Mouse (Mus musculus) MEL (cell line): ENCODE data around the gene Smpd3. TPM values are rescaled to one million over a fixed set of nuclear protein-coding genes. Genes with fewer than 3 reads are reported as not detected.

ENCODE experiments used
- DNase-seq: peaks from one replicate; pipeline ENCODE4 v3.0.0; 2011; ENCODE audit warnings: low read depth, low spot score
- H3K27ac ChIP-seq: 2 replicates; pipeline ENCODE4 v1.5.1; 2012; ENCODE audit warnings: low read depth, mild to moderate bottlenecking, control low read depth, low read length, moderate library complexity; ENCODE audit not compliant: control insufficient read depth
- H3K27me3 ChIP-seq, 2 experiments: fragments of 150-350 bp in 1 of 2; sonication (generic) in 1 of 2; 2 replicates each; pipeline ENCODE4 v1.6.1; 2012; ENCODE audit warnings: low read length in 2 of 2, mild to moderate bottlenecking in 2 of 2, improper control_type of control experiment in 1 of 2, moderate library complexity in 1 of 2; ENCODE audit not compliant: insufficient read depth in 2 of 2, control insufficient read depth in 1 of 2
- H3K36me3 ChIP-seq, 2 experiments: 2 replicates each; pipeline ENCODE4 v1.6.1; 2012 to 2014; ENCODE audit warnings: low read length in 2 of 2, improper control_type of control experiment in 1 of 2, inconsistent platforms in 1 of 2, mild to moderate bottlenecking in 1 of 2; ENCODE audit not compliant: insufficient read depth in 2 of 2, control insufficient read depth in 1 of 2
- H3K4me1 ChIP-seq, 2 experiments: fragments of 150-350 bp in 1 of 2; sonication (generic) in 1 of 2; 2 replicates each; pipeline ENCODE4 v1.6.1; 2012; ENCODE audit warnings: low read length in 2 of 2, improper control_type of control experiment in 1 of 2, mild to moderate bottlenecking in 1 of 2; ENCODE audit not compliant: insufficient read depth in 2 of 2, control insufficient read depth in 1 of 2
- H3K4me3 ChIP-seq, 2 experiments: fragments of 150-350 bp in 1 of 2; sonication (generic) in 1 of 2; 2 replicates each; pipeline ENCODE4 v1.5.1; 2012; ENCODE audit warnings: low read depth in 2 of 2, low read length in 2 of 2, mild to moderate bottlenecking in 2 of 2, moderate library complexity in 2 of 2, control low read depth in 1 of 2, improper control_type of control experiment in 1 of 2; ENCODE audit not compliant: control insufficient read depth in 1 of 2, insufficient read depth in 1 of 2
- H3K79me2 ChIP-seq: 2 replicates; pipeline ENCODE4 v1.6.1; 2012; ENCODE audit warnings: mild to moderate bottlenecking, low read length, moderate library complexity; ENCODE audit not compliant: control insufficient read depth, poor library complexity, insufficient read depth
- H3K9ac ChIP-seq: 2 replicates; pipeline ENCODE4 v1.6.1; 2012; ENCODE audit warnings: low read depth, mild to moderate bottlenecking, control low read depth, low read length, moderate library complexity; ENCODE audit not compliant: control insufficient read depth, poor library complexity, severe bottlenecking
- H3K9me3 ChIP-seq: fragments of 150-350 bp; sonication (generic); replicated peaks from 2 replicates; pipeline ENCODE4 v1.6.1; 2012; ENCODE audit warnings: mild to moderate bottlenecking, low read length, improper control_type of control experiment, moderate library complexity; ENCODE audit not compliant: insufficient read depth
- BHLHE40 ChIP-seq: IDR thresholded peaks from 2 replicates; pipeline ENCODE4 v1.6.1; 2012; ENCODE audit warnings: low read depth, mild to moderate bottlenecking, inconsistent platforms, low read length, improper control_type of control experiment, borderline replicate concordance
- EP300 ChIP-seq, 2 experiments: IDR thresholded peaks; 2 replicates each; pipeline ENCODE4 v1.6.1; 2011; ENCODE audit warnings: improper control_type of control experiment in 2 of 2, low read length in 2 of 2, low read depth in 1 of 2, mild to moderate bottlenecking in 1 of 2
- ETS1 ChIP-seq: IDR thresholded peaks from 2 replicates; pipeline ENCODE4 v1.6.1; 2012; ENCODE audit warnings: low read depth, mild to moderate bottlenecking, inconsistent platforms, low read length, improper control_type of control experiment, moderate library complexity
- GABPA ChIP-seq: IDR thresholded peaks from 2 replicates; pipeline ENCODE4 v1.6.1; 2012; ENCODE audit warnings: low read depth, mild to moderate bottlenecking, inconsistent platforms, low read length, improper control_type of control experiment, moderate library complexity
- JUND ChIP-seq: IDR thresholded peaks from 2 replicates; pipeline ENCODE4 v1.6.1; 2011; ENCODE audit warnings: low read depth, mild to moderate bottlenecking, improper control_type of control experiment, low read length
- MAFK ChIP-seq: IDR thresholded peaks from 2 replicates; pipeline ENCODE4 v1.6.1; 2011; ENCODE audit warnings: low read depth, mild to moderate bottlenecking, low read length, improper control_type of control experiment, borderline replicate concordance
- MEF2A ChIP-seq: IDR thresholded peaks from 2 replicates; pipeline ENCODE4 v1.6.1; 2014; ENCODE audit warnings: low read depth, mild to moderate bottlenecking, inconsistent platforms, low read length, improper control_type of control experiment; ENCODE audit not compliant: poor library complexity, insufficient replicate concordance, severe bottlenecking; ENCODE audit errors: extremely low read depth
- MXI1 ChIP-seq: IDR thresholded peaks from 2 replicates; pipeline ENCODE4 v1.6.1; 2011; ENCODE audit warnings: mild to moderate bottlenecking, low read depth, low read length, improper control_type of control experiment
- NELFE ChIP-seq: IDR thresholded peaks from 2 replicates; pipeline ENCODE4 v1.6.1; 2011; ENCODE audit warnings: low read depth, low read length, improper control_type of control experiment
- NRF1 ChIP-seq: IDR thresholded peaks from 2 replicates; pipeline ENCODE4 v1.6.1; 2014; ENCODE audit warnings: low read depth, mild to moderate bottlenecking, inconsistent platforms, low read length, improper control_type of control experiment, moderate library complexity; ENCODE audit not compliant: poor library complexity, insufficient read depth, severe bottlenecking
- POLR2A ChIP-seq, 2 experiments: IDR thresholded peaks; 2 replicates each; pipeline ENCODE4 v1.6.1; 2011 to 2012; ENCODE audit warnings: low read length in 2 of 2, mild to moderate bottlenecking in 2 of 2, control low read depth in 1 of 2, improper control_type of control experiment in 1 of 2, low read depth in 1 of 2, moderate library complexity in 1 of 2; ENCODE audit not compliant: control insufficient read depth in 1 of 2, insufficient read depth in 1 of 2, poor library complexity in 1 of 2
- TAL1 ChIP-seq: IDR thresholded peaks from 2 replicates; pipeline ENCODE4 v1.6.1; 2012; ENCODE audit warnings: mild to moderate bottlenecking, inconsistent platforms, low read length, moderate library complexity, mixed read lengths
- TBP ChIP-seq: IDR thresholded peaks from 2 replicates; pipeline ENCODE4 v1.8.0; 2011; ENCODE audit warnings: low read depth, low read length, improper control_type of control experiment
- TCF12 ChIP-seq: IDR thresholded peaks from 2 replicates; pipeline ENCODE4 v1.6.1; 2014; ENCODE audit warnings: low read depth, mild to moderate bottlenecking, inconsistent platforms, low read length, improper control_type of control experiment, moderate library complexity
- UBTF ChIP-seq: IDR thresholded peaks from 2 replicates; pipeline ENCODE4 v1.6.1; 2012; ENCODE audit warnings: low read depth, mild to moderate bottlenecking, inconsistent platforms, low read length, improper control_type of control experiment, moderate library complexity, borderline replicate concordance; ENCODE audit not compliant: insufficient read depth
- USF1 ChIP-seq: IDR thresholded peaks from 2 replicates; pipeline ENCODE4 v1.6.1; 2014; ENCODE audit warnings: low read depth, mild to moderate bottlenecking, inconsistent platforms, low read length, improper control_type of control experiment, moderate library complexity
- USF2 ChIP-seq, 2 experiments: IDR thresholded peaks; 2 replicates each; pipeline ENCODE4 v1.6.1; 2011 to 2012; ENCODE audit warnings: improper control_type of control experiment in 2 of 2, low read length in 2 of 2, borderline replicate concordance in 1 of 2, inconsistent platforms in 1 of 2, low read depth in 1 of 2, mild to moderate bottlenecking in 1 of 2; ENCODE audit not compliant: insufficient read depth in 1 of 2
- ZC3H11A ChIP-seq: IDR thresholded peaks from 2 replicates; pipeline ENCODE4 v1.6.1; 2012; ENCODE audit warnings: low read depth, mild to moderate bottlenecking, inconsistent platforms, low read length, improper control_type of control experiment
- ZKSCAN1 ChIP-seq: IDR thresholded peaks from 2 replicates; pipeline ENCODE4 v1.6.1; 2012; ENCODE audit warnings: low read depth, mild to moderate bottlenecking, inconsistent platforms, low read length, improper control_type of control experiment, moderate library complexity
- ZMIZ1 ChIP-seq: IDR thresholded peaks from 2 replicates; pipeline ENCODE4 v1.6.1; 2012; ENCODE audit warnings: low read depth, mild to moderate bottlenecking, inconsistent platforms, low read length, improper control_type of control experiment, moderate library complexity
- ZNF384 ChIP-seq: IDR thresholded peaks from 2 replicates; pipeline ENCODE4 v1.6.1; 2012; ENCODE audit warnings: low read depth, mild to moderate bottlenecking, inconsistent platforms, low read length, improper control_type of control experiment
- polyA plus RNA-seq, 2 experiments: library from polyadenylated mRNA; stranded (reverse) in 1 of 2; unstranded in 1 of 2; fragments of >175 nt in 1 of 2; fragments of >200 nt in 1 of 2; gene quantifications; 2 replicates each; pipeline versions ENCODE4 v1.2.1 to v1.2.4; 2012; ENCODE audit warnings: low replicate concordance in 2 of 2, low read depth in 1 of 2; ENCODE audit not compliant: insufficient read length in 2 of 2, insufficient read depth in 1 of 2, missing spikeins in 1 of 2
- total RNA-seq: library from RNA; depleted of rRNA; stranded (reverse); fragments of 300-350 nt; gene quantifications from 2 replicates; pipeline ENCODE4 v1.2.3, GENCODE M21; 2012

The Smpd3 gene
- total and polyA plus RNA-seq, 3 experiments: 0.04 to 0.08 TPM; not detected in 1

GRCm38 (mm10) chr8:106271378-106271777 is 66.4 kb downstream of the Smpd3 start:
- Histone ChIP-seq H3K27ac (no peak overlapping the region), H3K4me3 (no peak overlapping the region), H3K9ac (no peak overlapping the region), H3K79me2 (no peaks in the 10 kb centered on the region)
- TF ChIP-seq USF2 (IDR thresholded peaks at IDR 0.05; ENCODE audit: borderline replicate concordance in 1 of 2, insufficient read depth in 1 of 2, low read depth in 1 of 2, low read length in 2 of 2) (no peak), NELFE (no peak), ETS1 (no peak), MAFK (no peak), EP300 (IDR thresholded peaks at IDR 0.05; ENCODE audit: low read depth in 1 of 2, low read length in 2 of 2) (no peak), BHLHE40 (no peak), TBP (no peak), POLR2A (IDR thresholded peaks at IDR 0.05; ENCODE audit: control insufficient read depth in 1 of 2, insufficient read depth in 1 of 2, low read depth in 1 of 2, low read length in 2 of 2, poor library complexity in 1 of 2) (no peak), ZMIZ1 (no peak), MXI1 (no peak), TAL1 (no peak), USF1 (no peak), GABPA (no peak), JUND (no peak), MEF2A (no peak), ZKSCAN1 (no peak), NRF1 (no peak)
- TF ChIP-seq, all 39 proteins: peak for 0
- Histone ChIP-seq H3K36me3 (no peaks in the 10 kb centered on the region), H3K27me3 (peaks cover 9 to 11% of the 10 kb centered on the region in 2 experiments), H3K4me1 (no peaks in the 10 kb centered on the region), H3K9me3 (no peaks in the 10 kb centered on the region)
- no peak for DNase-seq

GRCm38 (mm10) chr8:106270804-106271203 is 67.0 kb downstream of the Smpd3 start:
- Histone ChIP-seq H3K36me3 (no peaks in the 10 kb centered on the region), H3K79me2 (no peaks in the 10 kb centered on the region), H3K27ac (no peak overlapping the region), H3K4me1 (no peaks in the 10 kb centered on the region), H3K9me3 (no peaks in the 10 kb centered on the region), H3K4me3 (no peak overlapping the region), H3K9ac (no peak overlapping the region), H3K27me3 (peaks cover 6 to 11% of the 10 kb centered on the region in 2 experiments)
- TF ChIP-seq TBP: no peak
- no peak for TF ChIP-seq NRF1
- no peak for TF ChIP-seq TCF12
- no peak for TF ChIP-seq ZC3H11A
- TF ChIP-seq UBTF: no peak
- TF ChIP-seq ZNF384: no peak
- no peak for TF ChIP-seq ZKSCAN1
- no peak for DNase-seq
